Mouse (Mus musculus): Measurements from ENCODE around the gene Grhl3. TPM values are rescaled to one million over a fixed set of nuclear protein-coding genes. Genes with fewer than 3 reads are reported as not detected.

Grhl3 gene
- polyA plus RNA-seq, 1 experiment from 2014 or later = 35.5 TPM

DNA sequence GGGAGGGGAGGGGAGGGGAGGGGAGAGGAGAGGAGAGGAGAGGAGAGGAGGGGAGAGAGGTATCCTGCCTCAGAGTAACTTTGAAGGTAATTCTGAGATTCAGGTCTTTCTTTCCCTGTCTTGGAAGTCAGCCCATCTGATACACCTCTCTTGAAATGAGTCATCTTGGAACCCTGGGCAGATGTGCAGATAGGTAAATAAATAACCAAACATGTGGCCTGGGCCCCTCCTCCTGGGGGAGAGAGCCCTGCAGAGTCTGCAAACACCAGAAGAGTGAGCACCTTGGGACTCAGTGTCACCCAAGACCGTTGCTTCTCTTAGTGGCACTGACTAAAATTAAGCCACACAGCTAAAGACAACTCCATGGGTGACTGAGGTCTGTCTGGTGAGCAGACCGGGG lies 25.6 kb upstream of the Grhl3 start:
- 47% methylated on average over 1 of the region's 2 CpGs for WGBS
- Histone ChIP-seq H3K27ac (replicated peaks) (no peak overlapping the region), H3K9ac (no peak overlapping the region), H3K4me3 (replicated peaks) (no peak overlapping the region), H3K36me3 (no peaks in the 10 kb centered on the region), H3K4me1 (peaks cover 12% of the 10 kb centered on the region), H3K27me3 (no peaks in the 10 kb centered on the region), H3K4me2 (replicated peaks) (no peak overlapping the region), H3K9me3 (replicated peaks) (no peaks in the 10 kb centered on the region)
- ATAC-seq (ENCODE audit: insufficient number of reproducible peaks, low FRiP score, low TSS enrichment, low read depth) = no peak

DNA sequence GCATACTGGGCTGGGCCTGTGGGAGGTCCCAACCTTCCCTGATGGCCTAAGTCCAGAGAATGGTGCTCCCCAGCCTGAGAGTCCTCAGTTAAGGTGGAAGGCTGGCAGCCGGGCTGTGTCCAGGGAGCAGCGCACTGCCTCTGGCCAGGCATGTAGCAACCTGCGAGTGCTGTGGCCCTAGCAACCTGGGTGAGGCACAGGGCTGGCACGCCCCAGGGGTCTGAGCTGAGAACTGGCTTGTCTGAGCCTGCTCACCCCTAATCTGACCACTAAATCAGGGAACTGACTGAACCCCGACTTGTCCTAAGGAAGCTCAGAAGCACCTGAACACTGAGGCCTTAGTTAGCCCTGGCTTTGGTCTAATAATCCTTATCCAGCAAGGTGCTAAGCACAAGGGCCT lies 24.1 kb upstream of the Grhl3 start:
- no peak overlapping the region for H3K4me2 ChIP-seq (replicated peaks)
- no peak for ATAC-seq (ENCODE audit: insufficient number of reproducible peaks, low FRiP score, low TSS enrichment, low read depth)
- H3K27me3 ChIP-seq = no peaks in the 10 kb centered on the region
- H3K4me3 ChIP-seq (replicated peaks) = no peak overlapping the region
- peak overlapping the region; percentile 30 for H3K27ac ChIP-seq (replicated peaks)
- peaks cover 12% of the 10 kb centered on the region for H3K4me1 ChIP-seq
- H3K36me3 ChIP-seq = no peaks in the 10 kb centered on the region
- WGBS = 76% methylated on average over 5 of the region's 5 CpGs
- no peak overlapping the region for H3K9ac ChIP-seq
- no peaks in the 10 kb centered on the region for H3K9me3 ChIP-seq (replicated peaks)

DNA sequence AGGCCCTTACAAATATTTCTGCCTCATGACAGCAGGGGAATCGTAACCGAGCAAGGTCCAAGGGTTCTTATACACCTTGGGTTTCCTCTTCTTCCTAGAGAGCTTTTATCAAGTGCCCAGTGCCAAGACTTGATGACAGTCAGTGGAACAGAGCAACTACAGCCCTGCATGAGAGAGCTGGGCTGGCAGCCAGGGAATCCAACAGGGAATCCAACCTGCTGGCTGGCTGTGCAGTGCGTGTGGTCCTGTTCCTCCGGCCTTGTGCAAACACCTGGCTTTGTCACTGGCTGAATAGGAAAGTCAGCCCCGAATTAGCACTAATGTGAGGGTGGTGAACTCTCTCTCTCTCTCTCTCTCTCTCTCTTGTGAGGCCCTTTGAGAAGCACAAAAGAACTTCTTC lies 22.5 kb upstream of the Grhl3 start:
- no peaks in the 10 kb centered on the region for H3K27me3 ChIP-seq
- H3K4me1 ChIP-seq = peaks cover 12% of the 10 kb centered on the region
- H3K36me3 ChIP-seq = no peaks in the 10 kb centered on the region
- no peak for ATAC-seq (ENCODE audit: insufficient number of reproducible peaks, low FRiP score, low TSS enrichment, low read depth)
- H3K4me3 ChIP-seq (replicated peaks) = no peak overlapping the region
- H3K4me2 ChIP-seq (replicated peaks) = no peak overlapping the region
- H3K9ac ChIP-seq = no peak overlapping the region
- peak overlapping the region; percentile 70; the same call in 1 of the 2 replicates for H3K27ac ChIP-seq (replicated peaks)
- H3K9me3 ChIP-seq (replicated peaks) = no peaks in the 10 kb centered on the region
- WGBS = 43% methylated on average over 5 of the region's 5 CpGs

DNA sequence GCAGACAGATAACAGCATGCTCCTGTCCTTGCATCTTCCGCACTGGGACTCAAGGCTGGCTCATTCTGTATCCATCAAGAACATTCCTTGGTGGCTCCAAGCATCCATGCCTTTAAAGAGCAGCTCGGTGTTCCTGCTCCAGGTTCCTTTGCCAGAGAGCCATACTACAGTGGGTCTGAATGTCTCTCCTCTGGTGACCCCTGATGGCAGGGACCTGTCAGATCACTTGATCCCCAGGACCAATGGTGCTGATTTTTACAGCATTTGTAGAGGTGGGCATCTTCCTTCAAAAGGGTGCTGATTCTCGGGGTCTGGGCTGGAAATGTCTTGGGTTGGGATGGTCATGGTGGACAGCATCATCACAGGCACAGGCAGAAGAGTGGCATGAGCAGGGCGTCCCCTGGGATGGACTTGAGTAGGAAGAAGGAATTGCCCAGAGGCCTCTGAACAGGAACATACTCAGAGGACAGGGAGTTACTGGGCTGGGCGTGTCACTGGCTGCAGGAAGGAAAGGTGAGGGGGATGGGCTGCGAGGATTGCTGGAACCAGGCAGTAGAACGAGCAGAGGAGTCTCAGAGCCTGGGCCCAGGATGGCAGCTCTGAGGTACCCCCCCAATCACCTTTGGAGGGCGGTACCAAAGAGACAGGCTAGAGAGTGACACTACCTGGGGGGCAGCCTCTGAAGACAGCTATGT lies 18.3 kb upstream of the Grhl3 start:
- Histone ChIP-seq H3K9me3 (replicated peaks) (no peaks in the 10 kb centered on the region), H3K4me1 (peaks cover 12% of the 10 kb centered on the region), H3K4me3 (replicated peaks) (no peak overlapping the region), H3K9ac (no peak overlapping the region), H3K27ac (replicated peaks) (no peak overlapping the region), H3K4me2 (replicated peaks) (no peak overlapping the region), H3K36me3 (no peaks in the 10 kb centered on the region), H3K27me3 (no peaks in the 10 kb centered on the region)
- ATAC-seq (ENCODE audit: insufficient number of reproducible peaks, low FRiP score, low TSS enrichment, low read depth) = no peak
- 60% methylated on average over 8 of the region's 8 CpGs for WGBS

DNA sequence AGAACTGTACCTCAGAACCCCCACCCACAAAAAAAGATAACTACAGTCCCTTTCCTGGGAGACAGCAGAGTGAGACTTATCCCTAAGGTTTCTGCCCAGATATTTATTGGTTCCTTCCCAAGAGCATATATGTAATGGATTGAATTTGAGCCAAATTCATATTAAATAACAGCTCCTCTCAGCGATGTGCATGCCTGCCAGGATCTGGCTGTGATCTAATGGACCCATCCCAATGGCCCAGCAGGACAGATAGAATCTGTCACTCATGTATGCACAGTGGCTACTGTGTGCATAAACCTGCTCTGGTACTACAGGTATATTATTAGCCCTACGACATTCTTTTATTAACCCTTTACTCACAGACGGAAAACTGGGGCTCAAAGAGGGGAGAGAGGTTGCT lies 17.7 kb upstream of the Grhl3 start:
- WGBS = 43% methylated on average over 3 of the region's 3 CpGs
- H3K27me3 ChIP-seq = no peaks in the 10 kb centered on the region

DNA sequence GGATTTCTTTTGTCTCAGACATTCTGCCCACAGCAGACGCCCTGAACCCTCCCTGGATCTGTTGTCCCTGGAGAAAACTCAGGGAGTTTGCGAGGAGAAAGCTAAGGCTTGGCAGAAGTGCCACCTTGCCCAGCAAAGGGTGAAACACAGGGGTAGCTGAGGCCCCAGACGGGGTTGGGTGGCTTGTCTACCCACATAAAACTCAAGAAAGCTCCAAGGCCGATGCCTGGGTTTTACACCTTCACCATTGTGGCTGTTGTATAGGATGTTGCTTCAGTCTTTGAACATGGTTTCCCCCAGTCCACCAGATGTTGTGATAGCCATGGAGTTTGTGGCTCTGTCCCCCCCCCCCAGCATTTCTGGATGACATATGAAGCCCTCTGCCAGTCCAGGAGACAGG lies 11.4 kb upstream of the Grhl3 start:
- no peak for ATAC-seq (ENCODE audit: insufficient number of reproducible peaks, low FRiP score, low TSS enrichment, low read depth)
- WGBS = 55% methylated on average over 4 of the region's 4 CpGs
- no peaks in the 10 kb centered on the region for H3K27me3 ChIP-seq
- no peak overlapping the region for H3K27ac ChIP-seq (replicated peaks)
- no peaks in the 10 kb centered on the region for H3K9me3 ChIP-seq (replicated peaks)
- H3K9ac ChIP-seq = no peak overlapping the region
- peaks cover 12% of the 10 kb centered on the region for H3K4me1 ChIP-seq
- H3K4me3 ChIP-seq (replicated peaks) = no peak overlapping the region
- H3K4me2 ChIP-seq (replicated peaks) = no peak overlapping the region
- no peaks in the 10 kb centered on the region for H3K36me3 ChIP-seq

More for the DNA sequence above, 17.7 kb upstream of the Grhl3 start:
- H3K27ac ChIP-seq (replicated peaks) = no peak overlapping the region
- no peak for ATAC-seq (ENCODE audit: insufficient number of reproducible peaks, low FRiP score, low TSS enrichment, low read depth)
- no peaks in the 10 kb centered on the region for H3K36me3 ChIP-seq
- H3K9ac ChIP-seq = no peak overlapping the region
- H3K4me3 ChIP-seq (replicated peaks) = no peak overlapping the region
- no peaks in the 10 kb centered on the region for H3K9me3 ChIP-seq (replicated peaks)
- H3K4me1 ChIP-seq = peaks cover 7% of the 10 kb centered on the region
- no peak overlapping the region for H3K4me2 ChIP-seq (replicated peaks)

DNA sequence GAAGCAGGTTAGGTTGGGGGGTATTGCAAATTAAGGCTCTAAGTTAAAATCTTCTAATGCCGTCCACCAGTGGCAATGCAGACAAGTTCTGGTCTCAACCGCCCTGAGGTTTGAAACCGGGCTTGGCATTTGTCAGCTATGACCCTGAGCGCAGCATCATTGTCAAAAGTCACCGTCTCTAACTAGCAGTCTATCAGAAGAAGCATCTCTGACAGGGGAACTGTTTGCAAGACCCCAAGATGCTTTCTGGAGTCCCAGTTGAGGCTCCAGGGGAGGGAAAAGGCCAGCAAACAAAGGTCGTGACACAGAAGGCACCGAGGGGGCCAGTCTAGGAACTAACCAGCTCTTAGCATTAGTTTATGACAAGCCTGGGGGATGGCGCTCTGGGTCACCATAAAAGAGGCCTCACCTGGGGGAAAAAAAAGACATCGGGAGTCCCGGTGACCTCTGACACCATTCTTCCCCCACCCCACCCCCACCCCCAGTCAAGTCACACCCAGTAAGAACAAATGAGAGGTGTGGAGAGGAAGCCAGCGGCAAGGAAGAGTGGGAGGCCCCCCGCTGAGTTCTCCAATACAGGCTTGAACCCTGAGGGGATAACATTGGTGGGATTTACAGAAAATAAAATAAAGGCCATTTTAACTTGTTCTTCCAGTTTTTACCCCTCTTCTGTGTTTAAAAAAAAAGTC lies 7.9 kb upstream of the Grhl3 start:
- no peak overlapping the region for H3K4me2 ChIP-seq (replicated peaks)
- H3K27ac ChIP-seq (replicated peaks) = no peak overlapping the region
- H3K9me3 ChIP-seq (replicated peaks) = no peaks in the 10 kb centered on the region
- H3K9ac ChIP-seq = no peak overlapping the region
- no peaks in the 10 kb centered on the region for H3K27me3 ChIP-seq
- no peak overlapping the region for H3K4me3 ChIP-seq (replicated peaks)
- peaks cover 12% of the 10 kb centered on the region for H3K4me1 ChIP-seq
- 27% methylated on average over 12 of the region's 12 CpGs for WGBS
- no peaks in the 10 kb centered on the region for H3K36me3 ChIP-seq
- ATAC-seq (ENCODE audit: insufficient number of reproducible peaks, low FRiP score, low TSS enrichment, low read depth) = no peak

DNA sequence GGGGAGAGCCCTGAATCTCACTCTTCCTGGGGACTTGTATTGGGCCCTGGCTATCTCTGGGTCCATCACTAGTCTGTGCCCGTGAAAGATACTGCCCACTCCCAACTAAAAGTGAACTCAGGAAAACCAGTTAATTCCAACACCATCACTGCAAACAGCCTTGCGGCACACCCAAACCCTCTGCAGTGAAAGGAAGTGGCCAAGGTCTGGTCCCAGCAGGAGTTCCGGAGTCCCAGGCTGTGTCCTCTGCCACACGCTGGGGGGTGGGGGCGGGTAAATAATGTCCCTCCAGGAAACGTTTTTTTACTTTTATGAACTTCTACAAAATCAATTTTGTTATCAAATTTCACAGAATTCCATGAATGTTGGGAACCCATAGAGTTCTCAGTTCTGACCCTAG lies 6.3 kb upstream of the Grhl3 start:
- Histone ChIP-seq H3K9me3 (replicated peaks) (no peaks in the 10 kb centered on the region), H3K4me3 (replicated peaks) (no peak overlapping the region), H3K27ac (replicated peaks) (no peak overlapping the region), H3K4me2 (replicated peaks) (no peak overlapping the region), H3K36me3 (no peaks in the 10 kb centered on the region), H3K4me1 (peaks cover 12% of the 10 kb centered on the region), H3K27me3 (peaks cover 4% of the 10 kb centered on the region), H3K9ac (no peak overlapping the region)
- 55% methylated on average over 6 of the region's 6 CpGs for WGBS
- ATAC-seq (ENCODE audit: insufficient number of reproducible peaks, low FRiP score, low TSS enrichment, low read depth) = no peak

DNA sequence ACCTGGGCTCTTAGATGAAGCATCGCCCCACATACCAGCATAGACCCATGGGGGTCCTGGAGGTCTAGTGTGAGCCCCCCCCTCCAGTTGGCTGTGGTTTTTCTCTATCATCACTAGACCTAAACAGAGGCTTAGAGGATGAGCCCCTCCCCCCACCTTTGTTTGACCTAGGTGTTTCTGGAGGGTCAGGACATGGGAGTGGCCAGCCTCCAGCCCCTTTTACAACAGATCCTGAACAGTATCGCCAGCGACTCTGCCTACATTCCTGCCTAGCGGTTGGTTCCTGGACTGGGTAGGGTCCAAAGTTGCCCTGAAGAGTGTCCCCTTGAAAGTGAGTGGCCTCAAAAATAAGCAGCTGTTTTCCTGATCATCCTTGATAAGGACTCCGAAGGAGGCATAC lies 5.1 kb upstream of the Grhl3 start:
- H3K4me3 ChIP-seq (replicated peaks) = no peak overlapping the region
- 80% methylated on average over 5 of the region's 5 CpGs for WGBS
- ATAC-seq (ENCODE audit: insufficient number of reproducible peaks, low FRiP score, low TSS enrichment, low read depth) = no peak

DNA sequence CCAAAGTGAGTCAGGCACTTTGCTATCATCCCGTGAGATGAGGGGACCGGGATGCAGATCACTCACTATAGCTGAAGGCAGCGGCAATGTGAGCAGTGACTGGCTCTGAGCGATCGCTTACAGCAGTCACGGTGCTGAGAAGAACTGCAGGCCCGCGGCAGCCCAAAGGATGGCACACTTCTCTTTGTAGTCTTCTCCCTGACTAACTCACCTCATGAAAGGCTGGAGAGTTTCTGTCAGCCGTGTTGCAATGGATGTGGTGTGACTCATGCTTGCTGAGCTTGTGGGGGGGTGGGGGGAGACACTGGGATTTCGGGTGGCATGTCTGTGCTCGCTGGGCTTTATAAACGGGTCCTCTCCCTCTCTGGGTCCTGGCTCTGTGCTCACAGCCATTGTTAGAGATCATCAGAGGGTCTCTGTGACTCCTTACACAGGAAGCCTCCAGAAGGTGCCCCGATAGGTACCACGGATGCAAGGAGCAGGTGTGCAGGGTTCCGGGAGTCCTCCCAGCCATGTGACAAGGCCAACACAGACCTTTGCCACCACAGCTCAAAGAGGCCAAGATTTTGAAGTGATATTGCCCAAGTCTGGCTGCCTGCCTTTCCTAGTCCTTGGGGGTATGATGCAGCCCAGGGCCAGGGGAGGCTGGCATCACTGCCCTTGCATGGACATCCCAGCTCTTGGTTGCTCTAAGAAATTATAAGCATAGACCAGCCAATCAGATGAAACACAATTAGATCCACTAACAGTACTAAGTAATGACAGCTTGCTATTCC lies 2.1 kb upstream of the Grhl3 start:
- WGBS = 51% methylated on average over 15 of the region's 15 CpGs
- Histone ChIP-seq H3K4me3 (replicated peaks) (no peak overlapping the region), H3K27me3 (peaks cover 37% of the 10 kb centered on the region), H3K36me3 (no peaks in the 10 kb centered on the region), H3K9me3 (replicated peaks) (no peaks in the 10 kb centered on the region), H3K4me2 (replicated peaks) (no peak overlapping the region), H3K27ac (replicated peaks) (peak overlapping the region; percentile 58; the same call in 1 of the 2 replicates), H3K4me1 (peaks cover 35% of the 10 kb centered on the region), H3K9ac (no peak overlapping the region)
- no peak for ATAC-seq (ENCODE audit: insufficient number of reproducible peaks, low FRiP score, low TSS enrichment, low read depth)

More for the DNA sequence above, 5.1 kb upstream of the Grhl3 start:
- no peaks in the 10 kb centered on the region for H3K36me3 ChIP-seq
- H3K4me2 ChIP-seq (replicated peaks) = no peak overlapping the region
- no peak overlapping the region for H3K27ac ChIP-seq (replicated peaks)
- peaks cover 14% of the 10 kb centered on the region for H3K27me3 ChIP-seq
- H3K9me3 ChIP-seq (replicated peaks) = no peaks in the 10 kb centered on the region
- H3K4me1 ChIP-seq = peaks cover 23% of the 10 kb centered on the region
- H3K9ac ChIP-seq = no peak overlapping the region

DNA sequence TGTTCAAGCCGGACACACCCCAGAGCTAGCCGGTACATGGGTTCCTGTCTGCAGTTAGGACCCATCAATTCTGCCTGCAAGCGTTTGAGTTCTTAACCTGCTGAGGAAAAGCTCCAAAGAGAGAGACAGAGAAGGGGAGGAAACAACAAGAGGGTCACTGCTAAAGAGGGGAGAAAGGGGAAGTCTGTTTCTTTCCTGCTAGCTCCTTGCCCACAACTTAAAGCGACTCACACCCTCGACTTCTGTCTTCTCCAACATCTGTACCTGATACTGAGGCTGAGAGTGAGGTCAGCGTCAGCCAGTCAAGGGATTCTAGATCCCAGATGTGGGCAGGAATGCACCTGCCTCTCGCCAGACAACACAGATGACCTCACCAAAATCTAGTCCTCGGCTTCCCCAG lies 1.2 kb downstream of the Grhl3 start:
- H3K36me3 ChIP-seq = no peaks in the 10 kb centered on the region
- ATAC-seq (ENCODE audit: insufficient number of reproducible peaks, low FRiP score, low TSS enrichment, low read depth) = no peak
- H3K4me1 ChIP-seq = peaks cover 65% of the 10 kb centered on the region
- no peaks in the 10 kb centered on the region for H3K9me3 ChIP-seq (replicated peaks)
- peaks cover 58% of the 10 kb centered on the region for H3K27me3 ChIP-seq
- peak overlapping the region; percentile 35 for H3K4me3 ChIP-seq (replicated peaks)
- no peak overlapping the region for H3K9ac ChIP-seq
- peak overlapping the region; percentile 75 for H3K27ac ChIP-seq (replicated peaks)
- peak overlapping the region; percentile 47; the same call in 1 of the 2 replicates for H3K4me2 ChIP-seq (replicated peaks)
- 17% methylated on average over 8 of the region's 8 CpGs for WGBS

Measured in embryonic facial prominence, embryonic 15.5 days (tissue).